In genomic region chr4:137766365-137766764, GRCm38 (mm10) we compare ENCODE assay signal across 10 mouse cellular contexts. TPM values are rescaled to one million over a fixed set of nuclear protein-coding genes. Genes with fewer than 3 reads are reported as not detected.
DNase-seq lines count a peak whose midpoint lies in the region; ATAC-seq and TF ChIP-seq lines count a peak whose summit lies in the region.
"Had no signal": no experiment of that assay in that cellular context is flagged by ENCODE, and none has a peak within 500 bp of the region (broad histone marks: within the 10 kb centered on the region; RNA-seq: fewer than 3 reads in every experiment).

No protein-coding gene starts in this region.

- no peak overlapping the region for H3K4me3 ChIP-seq in kidney, adult 2 months (ENCODE audit: insufficient read depth, low read depth, low read length)
- H3K4me3 ChIP-seq in kidney, embryonic 16.5 days (ENCODE audit: low read length), result no peak overlapping the region
- no peak overlapping the region for H3K4me3 ChIP-seq in embryonic facial prominence, embryonic 12.5 days
- no peak overlapping the region for H3K4me3 ChIP-seq in hindbrain, embryonic 15.5 days
- H3K4me3 ChIP-seq in midbrain, embryonic 12.5 days, result no peak overlapping the region
- H3K4me3 ChIP-seq: neural tube, embryonic 12.5 days had no signal

- intact Hi-C loops in heart, postnatal 25 days (cut with DNase I), result no loop called here

- no peak overlapping the region for H3K9ac ChIP-seq in kidney, embryonic 16.5 days (replicated peaks; ENCODE audit: low read length)
- no peak overlapping the region for H3K9ac ChIP-seq in embryonic facial prominence, embryonic 12.5 days
- no peak overlapping the region for H3K9ac ChIP-seq in hindbrain, embryonic 15.5 days
- no peak overlapping the region for H3K9ac ChIP-seq in midbrain, embryonic 12.5 days (replicated peaks)
- H3K9ac ChIP-seq: neural tube, embryonic 12.5 days had no signal

- peak; percentile 81 for DNase-seq in kidney, adult 2 months
- no peak for DNase-seq in spleen, postnatal 4 days (ENCODE audit: low spot score in 2 of 2)
- no peak for DNase-seq in urinary bladder, adult 18-20 months (ENCODE audit: low spot score in 2 of 2)
- no peak for DNase-seq in heart, postnatal 25 days (ENCODE audit: low spot score)

- WGBS in kidney, adult 2 months, result 40% methylated on average over 5 of the region's 5 CpGs
- WGBS in kidney, embryonic 16.5 days, result 28% methylated on average over 5 of the region's 5 CpGs
- WGBS in embryonic facial prominence, embryonic 12.5 days, result 24% methylated on average over 5 of the region's 5 CpGs
- WGBS in hindbrain, embryonic 15.5 days, result 33% methylated on average over 5 of the region's 5 CpGs
- 20% methylated on average over 5 of the region's 5 CpGs for WGBS in midbrain, embryonic 12.5 days

- no peak for TF ChIP-seq CTCF in kidney, adult 2 months (conservative IDR thresholded peaks at IDR 0.05; ENCODE audit: insufficient read depth, insufficient read length, low read depth, low read length)

- no peak overlapping the region for H3K4me2 ChIP-seq in kidney, embryonic 16.5 days (replicated peaks; ENCODE audit: low read depth, low read length)
- no peak overlapping the region for H3K4me2 ChIP-seq in embryonic facial prominence, embryonic 12.5 days (replicated peaks)
- H3K4me2 ChIP-seq in hindbrain, embryonic 15.5 days, result no peak overlapping the region
- no peak overlapping the region for H3K4me2 ChIP-seq in midbrain, embryonic 12.5 days (replicated peaks)
- H3K4me2 ChIP-seq: neural tube, embryonic 12.5 days had no signal

- no peaks in the 10 kb centered on the region for H3K9me3 ChIP-seq in kidney, embryonic 16.5 days (ENCODE audit: low read length)
- no peaks in the 10 kb centered on the region for H3K9me3 ChIP-seq in embryonic facial prominence, embryonic 12.5 days
- H3K9me3 ChIP-seq in hindbrain, embryonic 15.5 days, result no peaks in the 10 kb centered on the region
- H3K9me3 ChIP-seq in midbrain, embryonic 12.5 days, result no peaks in the 10 kb centered on the region
- H3K9me3 ChIP-seq: neural tube, embryonic 12.5 days had no signal

- no peak for ATAC-seq in kidney, embryonic 16.5 days (ENCODE audit: low FRiP score, low TSS enrichment)
- ATAC-seq in embryonic facial prominence, embryonic 12.5 days (ENCODE audit: insufficient number of reproducible peaks, insufficient read depth, low FRiP score, low TSS enrichment), result no peak
- no peak for ATAC-seq in hindbrain, embryonic 15.5 days (ENCODE audit: low FRiP score, low read depth)
- no peak for ATAC-seq in midbrain, embryonic 12.5 days (ENCODE audit: low FRiP score, low read depth)

- no peak for TF ChIP-seq POLR2A in kidney, adult 2 months (IDR thresholded peaks at IDR 0.05; ENCODE audit: low read depth, low read length)

- no peaks in the 10 kb centered on the region for H3K36me3 ChIP-seq in kidney, adult 2 months (ENCODE audit: control insufficient read depth, insufficient read depth, low read length)
- H3K36me3 ChIP-seq in kidney, embryonic 16.5 days (ENCODE audit: insufficient read depth, low read length), result no peaks in the 10 kb centered on the region
- no peaks in the 10 kb centered on the region for H3K36me3 ChIP-seq in embryonic facial prominence, embryonic 12.5 days
- no peaks in the 10 kb centered on the region for H3K36me3 ChIP-seq in hindbrain, embryonic 15.5 days
- no peaks in the 10 kb centered on the region for H3K36me3 ChIP-seq in midbrain, embryonic 12.5 days
- H3K36me3 ChIP-seq: neural tube, embryonic 12.5 days had no signal

- peak overlapping the region; percentile 61 for H3K27ac ChIP-seq in kidney, adult 2 months (ENCODE audit: insufficient read depth, low read depth, low read length)
- no peak overlapping the region for H3K27ac ChIP-seq in kidney, embryonic 16.5 days (ENCODE audit: low read length)
- peak overlapping the region; percentile 66; the same call in 1 of the 2 replicates for H3K27ac ChIP-seq in embryonic facial prominence, embryonic 12.5 days
- peak overlapping the region; percentile 74; the same call in 1 of the 2 replicates for H3K27ac ChIP-seq in hindbrain, embryonic 15.5 days (replicated peaks)
- H3K27ac ChIP-seq in midbrain, embryonic 12.5 days (replicated peaks), result peak overlapping the region; percentile 85
- H3K27ac ChIP-seq: macrophage had no signal

- H3K4me1 ChIP-seq in kidney, adult 2 months (ENCODE audit: control insufficient read depth, insufficient read depth, low read length), result peaks cover 16% of the 10 kb centered on the region
- peaks cover 11% of the 10 kb centered on the region; the same call in 1 of the 2 replicates for H3K4me1 ChIP-seq in kidney, embryonic 16.5 days (ENCODE audit: insufficient read depth, low read length)
- H3K4me1 ChIP-seq in embryonic facial prominence, embryonic 12.5 days, result peaks cover 22% of the 10 kb centered on the region
- H3K4me1 ChIP-seq in hindbrain, embryonic 15.5 days (replicated peaks), result peaks cover 30% of the 10 kb centered on the region
- peaks cover 39% of the 10 kb centered on the region for H3K4me1 ChIP-seq in midbrain, embryonic 12.5 days

- no peaks in the 10 kb centered on the region for H3K27me3 ChIP-seq in kidney, adult 2 months (replicated peaks; ENCODE audit: control insufficient read depth, insufficient read depth, low read length)
- H3K27me3 ChIP-seq in kidney, embryonic 16.5 days (ENCODE audit: insufficient read depth, low read length), result no peaks in the 10 kb centered on the region; the same call in 1 of the 2 replicates
- no peaks in the 10 kb centered on the region for H3K27me3 ChIP-seq in embryonic facial prominence, embryonic 12.5 days
- H3K27me3 ChIP-seq in hindbrain, embryonic 15.5 days, result no peaks in the 10 kb centered on the region
- H3K27me3 ChIP-seq in midbrain, embryonic 12.5 days, result no peaks in the 10 kb centered on the region
- H3K27me3 ChIP-seq: neural tube, embryonic 12.5 days had no signal

RNA-seq across cellular contexts. Expression of gene Alpl, which starts 29.8 kb away (rescaled TPM):
- polyA plus RNA-seq in kidney, adult 2 months (2012; rRNA removed), result 564 and 569 TPM in 2 replicates
- 19.2 and 19.3 TPM in 2 replicates for polyA plus RNA-seq in kidney, embryonic 16.5 days (2015; fragmentation: Nextera tagmentation; extraction: Ambion mirVana)
- 23.0 and 23.7 TPM in 2 replicates for polyA plus RNA-seq in embryonic facial prominence, embryonic 12.5 days (2016; fragmentation: Nextera tagmentation; extraction: Ambion mirVana)
- polyA plus RNA-seq in hindbrain, embryonic 15.5 days (2015; fragmentation: Nextera tagmentation; extraction: Ambion mirVana), result 11.4 and 14.7 TPM in 2 replicates
- polyA plus RNA-seq in midbrain, embryonic 12.5 days (2016; fragmentation: Nextera tagmentation; extraction: Ambion mirVana), result 14.7 and 17.1 TPM in 2 replicates
- total RNA-seq in heart, postnatal 25 days (2021), result 10 to 100 TPM; 52.8 to 68.3 TPM
- polyA plus RNA-seq: macrophage had no signal

Comparison
In these comparisons a context has a peak if more than half of its experiments do, and no peak if none do; other contexts are left out.
1. RNA of gene Alpl, which starts 29.8 kb away (polyA plus RNA-seq): 564 to 569 TPM in kidney, adult 2 months; 23.0 to 23.7 TPM in embryonic facial prominence, embryonic 12.5 days, 19.2 to 19.3 TPM in kidney, embryonic 16.5 days, 14.7 to 17.1 TPM in midbrain, embryonic 12.5 days and 11.4 to 14.7 TPM in hindbrain, embryonic 15.5 days; every median in the first group is over 10 times any median in the second.